Mouse (Mus musculus) lung, postnatal 0 days (tissue): ENCODE data around the gene Tmem150b.

Experiments used
- CTCF ChIP-seq: IDR thresholded peaks from 2 replicates; pipeline ENCODE4 v1.5.1; 2016; ENCODE audit warnings: antibody characterized with exemption, mild to moderate bottlenecking
- EP300 ChIP-seq: IDR thresholded peaks from 2 replicates; pipeline ENCODE4 v1.6.1; 2016; ENCODE audit warnings: antibody characterized with exemption, mild to moderate bottlenecking, control low read depth

- no peak for TF ChIP-seq CTCF
- TF ChIP-seq EP300: no peak
Measured at GRCm38 (mm10) chr7:4741151-4741550, 16.1 kb upstream of the Tmem150b start.
